Mouse (Mus musculus) heart, postnatal 10 days (tissue): ENCODE data around the gene Ccdc102a. TPM values are rescaled to one million over a fixed set of nuclear protein-coding genes. Genes with fewer than 3 reads are reported as not detected.
A peak's percentile ranks its signal among the peaks of the same experiment; 100 is the strongest.

Source experiments
- DNase-seq, 2 experiments: peaks; one replicate each; pipeline ENCODE4 v3.0.0; 2021
- intact Hi-C: fragments of 180-260 bp; cut with DNase I; formaldehyde crosslinking; loops from one replicate; pipeline ENCODE4 v1.15.1; 2025
- total RNA-seq, 2 experiments: library from RNA; stranded (reverse); gene quantifications; 2 replicates each; pipeline ENCODE4 v1.2.3; 2021

The Ccdc102a gene
- 10 to 100 TPM; 15.3 to 16.0 TPM for total RNA-seq

DNA sequence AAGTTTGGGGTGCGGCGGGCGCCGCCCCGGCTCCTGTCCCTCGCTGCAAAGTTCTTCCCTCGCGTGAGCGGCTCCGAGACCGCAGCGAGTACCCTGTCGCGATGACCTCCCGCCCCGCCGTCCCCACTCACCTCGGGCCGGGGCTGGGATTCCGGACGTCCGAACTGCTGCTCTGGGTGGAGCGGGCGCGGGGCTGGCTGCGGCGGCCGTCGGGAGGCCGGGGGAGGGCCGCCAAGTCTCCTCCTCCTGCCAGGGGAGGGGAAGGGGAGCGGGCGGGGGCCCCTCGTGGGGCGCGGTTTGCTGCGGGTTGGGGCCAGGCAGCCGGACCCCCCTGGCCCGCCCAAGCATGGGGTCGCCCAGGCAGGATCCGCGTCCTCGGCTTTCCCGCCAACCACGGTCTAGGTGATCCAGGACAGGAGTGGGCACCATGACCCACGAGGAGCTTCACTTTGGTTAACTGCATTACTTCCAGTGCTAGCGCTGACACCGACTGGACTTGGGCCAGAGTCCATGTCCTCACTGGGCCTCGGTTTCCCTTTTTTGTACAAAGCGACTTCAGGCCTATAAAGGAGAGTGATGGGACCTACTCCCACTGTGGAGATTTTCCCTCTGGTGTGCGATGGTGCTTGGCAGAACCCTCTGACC, at the start of gene Ccdc102a:
Ccdc102a (minus strand) TSS at position 248 of the 645 bp plus-strand sequence.
- intact Hi-C loops, result no loop called here

DNA sequence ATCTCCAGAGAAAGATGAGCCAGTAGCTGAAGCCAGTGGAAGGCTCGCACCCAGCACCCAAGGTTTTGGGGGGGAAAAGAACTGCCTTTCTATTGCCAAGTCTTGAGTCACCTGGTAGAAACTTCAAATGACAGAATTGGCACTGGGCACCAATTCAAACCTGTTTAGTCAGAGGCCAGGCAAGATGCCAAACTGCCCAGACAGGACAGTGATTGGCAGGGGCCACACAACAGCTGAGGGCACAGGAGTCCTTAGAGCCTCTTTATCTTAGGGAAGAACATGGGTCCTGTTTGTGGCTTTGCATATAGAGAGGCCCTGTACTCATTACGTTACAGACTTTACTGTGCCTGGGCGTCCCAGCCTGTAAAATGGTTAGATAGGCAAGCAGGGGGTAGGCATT, 49.7 kb upstream of the Ccdc102a start:
- intact Hi-C loops, result no loop called here
- DNase-seq, result peak; percentile 60 to 77

More for the DNA sequence above, at the start of gene Ccdc102a:
- peak; percentile 72 to 77 for DNase-seq

- DNase-seq, result no peak
- intact Hi-C loops, result no loop called here
Measured at GRCm38 (mm10) chr8:94967071-94967470, 49.2 kb upstream of the Ccdc102a start.

GRCm38 (mm10) chr8:94966578-94966977, 48.7 kb upstream of the Ccdc102a start:
- DNase-seq, result peak in 1 of 2 experiments; percentile 66
- intact Hi-C loops, result no loop called here

GRCm38 (mm10) chr8:94964828-94965227, 46.9 kb upstream of the Ccdc102a start:
- no peak for DNase-seq
- intact Hi-C loops, result no loop called here

DNA sequence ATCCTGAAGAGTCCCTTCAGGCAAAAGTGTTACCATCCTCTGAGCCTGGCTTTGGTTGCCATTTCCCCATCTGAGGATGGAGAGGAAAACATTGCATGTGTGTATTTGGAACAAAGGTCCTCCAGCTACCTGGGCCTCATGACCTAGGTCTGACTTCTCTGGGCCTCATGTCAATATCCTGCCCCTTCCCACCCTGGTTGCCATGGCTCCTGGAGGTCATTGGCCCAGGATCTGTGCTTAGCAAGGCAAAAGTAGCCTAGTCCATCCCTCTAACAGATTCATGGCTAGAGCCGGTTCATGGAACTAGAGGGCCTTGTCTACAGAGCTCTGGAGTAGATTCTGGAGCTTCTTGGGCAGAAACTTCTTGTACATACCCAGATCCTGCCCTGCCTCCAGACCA, 44.3 kb upstream of the Ccdc102a start:
- DNase-seq, result no peak
- intact Hi-C loops, result no loop called here

- no peak for DNase-seq
- intact Hi-C loops, result no loop called here
Measured at GRCm38 (mm10) chr8:94956078-94956574, 38.2 kb upstream of the Ccdc102a start.

GRCm38 (mm10) chr8:94954921-94955758, 37.2 kb upstream of the Ccdc102a start:
- peak; percentile 47 to 50 for DNase-seq
- intact Hi-C loops, result loop anchor here (5.0 kb wide), 1 partner anchor 127 kb away; the partner anchor contains the start of gene Katnb1

DNA sequence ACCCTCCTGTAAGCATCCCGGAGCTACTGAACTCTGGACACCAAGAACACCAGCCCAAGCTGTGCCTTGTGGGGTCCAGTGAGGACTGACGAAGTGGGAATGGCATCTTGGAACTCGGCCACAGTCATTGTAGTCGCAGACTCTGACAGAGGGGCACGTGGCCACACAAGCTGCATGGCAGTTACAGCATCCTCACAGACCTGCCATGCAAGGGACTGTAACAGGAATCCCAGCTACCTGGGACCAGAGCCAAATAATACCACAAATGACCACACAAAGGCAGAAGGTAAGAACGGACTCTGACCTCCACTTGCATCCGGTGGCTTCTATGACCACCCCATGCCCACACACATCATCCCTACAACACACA, 36.5 kb upstream of the Ccdc102a start:
- intact Hi-C loops, result loop anchor here (5.0 kb wide), 1 partner anchor 128 kb away; the partner anchor contains the start of gene Katnb1

DNA sequence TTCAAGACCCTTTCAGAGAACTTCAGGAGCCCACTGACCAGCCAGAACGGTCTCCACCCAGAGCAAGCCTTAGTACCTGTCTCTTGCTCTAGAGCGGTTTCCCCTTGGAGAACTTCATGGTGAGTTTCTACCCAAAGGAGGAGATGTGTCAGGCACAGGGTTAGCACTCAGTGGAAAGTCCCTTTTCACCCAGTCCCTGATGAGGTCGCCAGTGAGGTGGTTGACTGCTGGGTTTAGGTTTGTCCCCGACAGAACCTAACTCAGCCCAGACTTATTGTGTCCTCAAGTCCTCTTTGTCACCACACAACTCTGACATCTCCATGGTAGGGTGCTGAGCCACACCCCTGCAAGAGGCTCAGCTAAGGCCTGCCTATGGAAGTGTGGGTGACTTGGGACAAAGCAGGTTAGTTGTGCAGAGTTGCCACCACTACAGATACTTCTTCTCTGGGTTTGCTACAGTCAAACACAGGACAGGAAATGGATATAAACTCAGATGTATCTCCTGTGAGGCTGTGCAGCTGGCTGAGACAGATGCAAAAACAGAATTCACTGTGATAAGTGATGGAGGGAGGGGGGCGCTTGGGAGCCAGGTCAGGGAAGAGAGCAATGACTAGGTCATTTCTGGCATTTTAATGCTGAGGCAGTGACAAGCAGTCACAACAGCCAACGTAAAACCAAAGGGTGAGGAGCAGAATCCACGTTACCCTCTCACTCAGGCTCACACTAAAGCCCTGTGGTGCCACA, 35.9 kb upstream of the Ccdc102a start:
- intact Hi-C loops, result loop anchor here (5.0 kb wide), 1 partner anchor 129 kb away; the partner anchor contains the start of gene Katnb1

More for the DNA sequence above, 36.5 kb upstream of the Ccdc102a start:
- DNase-seq, result peak; percentile 61 to 63

DNA sequence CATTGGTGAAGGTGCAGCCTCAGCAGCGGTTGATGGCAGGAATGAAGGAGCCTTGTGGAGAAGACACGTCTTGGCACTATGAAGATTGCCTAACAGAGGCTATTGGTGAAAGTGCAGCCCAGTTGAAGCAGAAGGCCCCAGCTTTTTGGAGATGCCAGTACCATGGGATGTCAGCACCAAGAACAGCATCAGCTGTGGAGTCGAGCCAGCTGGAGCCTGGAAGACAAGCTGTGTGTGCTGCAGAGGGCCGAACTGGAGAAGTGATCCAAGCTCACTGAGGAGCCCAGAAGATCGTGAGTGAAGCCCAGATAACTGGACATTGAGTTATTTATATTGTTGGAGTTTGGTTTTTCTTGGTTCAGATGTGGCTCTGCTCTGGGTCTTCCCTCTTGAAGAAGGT, 34.2 kb upstream of the Ccdc102a start:
- intact Hi-C loops, result loop anchor here (5.0 kb wide), 1 partner anchor 130 kb away; the partner anchor contains the start of gene Katnb1
- no peak for DNase-seq

More for the DNA sequence above, 35.9 kb upstream of the Ccdc102a start:
- no peak for DNase-seq

DNA sequence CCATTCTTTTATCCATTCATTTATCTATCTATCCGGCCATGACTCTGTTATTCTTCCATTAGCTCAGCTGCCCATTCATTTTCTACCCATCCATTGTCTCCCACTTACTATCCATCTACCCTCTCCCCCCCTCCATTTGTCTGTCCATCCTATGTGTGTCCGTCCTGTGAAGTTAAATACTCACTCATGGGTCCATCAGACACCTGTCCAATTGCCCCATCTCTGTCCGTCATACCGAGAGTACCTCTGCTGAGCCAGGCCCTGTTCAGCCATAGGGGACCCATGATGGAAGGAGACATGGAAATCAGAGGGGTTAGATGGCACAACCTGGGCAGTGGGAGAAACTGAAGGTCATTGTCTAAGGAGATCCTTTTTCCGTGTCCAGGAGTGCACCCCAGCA, 32.6 kb upstream of the Ccdc102a start:
- intact Hi-C loops, result loop anchor here (1.0 to 5.0 kb wide), 2 partner anchors 51 to 132 kb away; partner anchors contain the start of gene Katnb1
- no peak for DNase-seq

- peak; percentile 87 to 88 for DNase-seq
- intact Hi-C loops, result loop anchor here (1.0 to 5.0 kb wide), 2 partner anchors 51 to 132 kb away; partner anchors contain the start of gene Katnb1
Measured at GRCm38 (mm10) chr8:94950046-94950445, 32.1 kb upstream of the Ccdc102a start.

GRCm38 (mm10) chr8:94949010-94949409, 31.1 kb upstream of the Ccdc102a start:
- DNase-seq, result no peak
- intact Hi-C loops, result no loop called here

DNA sequence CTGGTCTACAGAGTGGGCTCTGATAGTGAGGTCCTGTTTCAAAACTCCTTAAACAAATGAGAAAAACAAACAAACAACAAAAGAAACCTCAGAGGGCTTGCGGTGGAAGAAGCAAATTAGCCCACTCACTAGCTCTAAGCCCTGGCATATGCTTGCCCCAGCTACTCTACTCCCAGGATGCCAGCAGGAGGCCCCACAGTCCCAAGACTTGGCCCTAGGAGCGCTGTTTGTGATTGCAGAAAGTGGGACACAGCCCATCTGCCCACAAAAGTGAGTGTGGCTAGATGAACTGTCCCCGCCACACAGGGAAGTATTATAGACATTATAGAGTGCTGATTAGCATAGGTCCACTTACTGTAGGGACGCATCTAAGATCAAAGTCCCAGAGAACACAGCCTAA, 30.5 kb upstream of the Ccdc102a start:
- DNase-seq, result no peak
- intact Hi-C loops, result no loop called here

DNA sequence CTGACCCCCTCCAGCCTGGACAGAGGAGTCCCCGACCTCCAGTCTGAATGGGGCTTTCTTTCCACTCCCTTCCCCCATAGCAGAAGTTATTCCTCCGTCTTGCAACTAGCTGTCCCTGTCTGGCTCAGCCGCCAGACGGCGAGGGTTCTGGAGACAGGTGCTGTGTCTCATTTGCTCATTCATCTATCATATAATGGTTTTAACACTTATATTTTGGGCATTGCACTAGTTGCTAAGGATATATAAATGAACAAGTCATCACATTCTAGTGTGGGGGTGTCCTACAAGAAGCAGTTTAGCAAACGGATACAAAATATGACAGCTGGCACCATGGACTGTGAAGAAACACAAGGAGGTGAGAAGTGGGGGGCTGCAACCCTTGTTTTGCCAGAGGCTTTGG, 27.3 kb upstream of the Ccdc102a start:
- intact Hi-C loops, result no loop called here
- DNase-seq, result no peak

- DNase-seq, result peak; percentile 68 to 81
- intact Hi-C loops, result loop anchor here (1.0 to 5.0 kb wide), 3 partner anchors 135 to 294 kb away; no protein-coding TSS in a partner anchor
Measured at GRCm38 (mm10) chr8:94942566-94942965, 24.7 kb upstream of the Ccdc102a start.

- DNase-seq, result no peak
- intact Hi-C loops, result loop anchor here (10.0 kb wide), 1 partner anchor 370 kb away; the partner anchor contains the start of gene Cngb1
Measured at GRCm38 (mm10) chr8:94935172-94935571, 17.3 kb upstream of the Ccdc102a start.

GRCm38 (mm10) chr8:94933918-94934317, 16.0 kb upstream of the Ccdc102a start:
- no peak for DNase-seq
- intact Hi-C loops, result loop anchor here (10.0 kb wide), 1 partner anchor 371 kb away; the partner anchor contains the start of gene Cngb1

DNA sequence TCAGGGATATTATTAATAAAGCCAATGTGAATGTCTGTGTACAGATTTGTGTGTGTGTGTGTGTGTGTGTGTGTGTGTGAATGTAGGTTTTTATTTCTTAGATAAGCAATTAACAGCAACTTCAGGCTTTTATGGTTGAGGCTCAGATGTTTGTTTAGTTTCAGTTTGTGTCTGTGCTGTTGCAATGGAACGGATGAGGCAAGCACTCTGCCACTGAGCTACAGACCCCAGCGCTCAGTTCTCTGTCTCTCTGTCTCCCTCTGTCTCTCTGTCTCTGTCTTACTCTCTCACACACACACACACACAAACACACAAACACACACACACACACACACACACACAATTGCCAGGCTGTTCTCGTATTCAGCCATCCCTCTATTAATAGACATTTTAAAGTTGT, 10.3 kb upstream of the Ccdc102a start:
- DNase-seq, result no peak
- intact Hi-C loops, result no loop called here
